Mouse (Mus musculus) neutrophil, adult 5-6 weeks (primary cell): ENCODE measurements at regions not wholly inside any gene's neighbourhood (a gene's known extent, or its start where the extent isn't known, plus 50 kb on each side); places are given as distances from the start of the nearest gene placed in this dataset.

ENCODE experiments used
- ATAC-seq: fragments of 151-379, 151-347 bp; 2 replicates; pipeline ENCODE4 v1.8.0; 2017; ENCODE audit warnings: mild to moderate bottlenecking, moderate TSS enrichment; ENCODE audit not compliant: insufficient number of reproducible peaks, poor library complexity, low FRiP score, severe bottlenecking; ENCODE audit errors: extremely low read depth

DNA sequence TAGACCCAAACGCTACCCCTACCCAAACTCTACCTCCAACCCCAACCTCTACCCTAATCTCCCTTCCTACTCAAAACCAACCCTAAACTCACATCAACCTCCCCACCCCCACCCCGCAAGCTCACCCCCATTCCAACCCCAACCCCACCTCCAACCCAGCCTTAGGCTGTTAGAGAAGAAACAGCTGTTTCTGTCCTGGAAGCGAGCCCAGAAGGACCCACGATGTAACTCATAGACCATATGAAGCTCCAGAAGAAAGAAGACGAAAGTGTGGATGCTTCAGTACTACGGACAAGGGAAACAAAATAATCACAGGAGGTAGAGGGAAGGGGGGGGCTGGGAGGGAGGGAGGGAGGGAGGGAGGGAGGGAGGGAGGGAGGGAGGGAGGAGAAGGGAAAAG lies 58.4 kb downstream of the Sox11 start:
- ATAC-seq, result no peak

DNA sequence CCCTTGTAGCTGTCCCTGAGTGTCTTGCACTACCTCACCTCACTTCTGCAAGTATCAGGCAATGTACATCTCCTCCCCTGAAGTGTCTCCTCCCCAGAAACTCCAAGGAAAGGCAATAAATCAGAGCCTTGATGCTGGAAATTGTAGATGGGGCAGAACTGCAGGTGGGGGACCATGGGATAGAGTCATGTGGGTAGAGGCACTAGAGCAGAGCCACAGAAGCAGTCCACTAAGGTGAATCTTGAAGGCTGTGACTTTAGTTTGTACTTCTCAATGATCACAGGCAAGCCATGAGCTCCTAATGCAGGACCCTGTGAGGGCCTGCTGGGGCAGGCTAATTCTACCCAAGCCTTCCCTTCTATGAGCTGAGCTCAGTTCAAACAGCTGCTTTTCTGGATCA lies 80.4 kb downstream of the Sox11 start:
- ATAC-seq, result no peak

DNA sequence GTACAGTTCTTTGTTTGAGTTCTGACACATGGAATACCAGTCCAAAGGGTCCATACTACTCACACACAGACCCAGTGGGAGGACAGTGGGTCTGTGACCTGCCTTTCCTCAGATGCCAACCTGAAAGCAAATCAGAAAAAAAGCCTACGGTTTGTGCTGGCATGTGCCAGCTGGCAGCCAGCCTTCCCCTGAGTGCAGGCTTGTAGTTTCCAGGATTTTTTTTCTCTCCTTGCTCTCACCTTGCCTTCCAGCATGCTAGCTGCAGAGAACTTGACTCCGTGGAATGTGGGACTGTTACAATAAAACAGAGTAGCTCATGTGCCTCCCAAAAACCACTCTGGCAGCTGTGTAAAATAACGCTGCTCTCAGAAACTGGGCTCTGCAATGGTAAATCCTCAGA lies 88.2 kb downstream of the Sox11 start:
- no peak for ATAC-seq

DNA sequence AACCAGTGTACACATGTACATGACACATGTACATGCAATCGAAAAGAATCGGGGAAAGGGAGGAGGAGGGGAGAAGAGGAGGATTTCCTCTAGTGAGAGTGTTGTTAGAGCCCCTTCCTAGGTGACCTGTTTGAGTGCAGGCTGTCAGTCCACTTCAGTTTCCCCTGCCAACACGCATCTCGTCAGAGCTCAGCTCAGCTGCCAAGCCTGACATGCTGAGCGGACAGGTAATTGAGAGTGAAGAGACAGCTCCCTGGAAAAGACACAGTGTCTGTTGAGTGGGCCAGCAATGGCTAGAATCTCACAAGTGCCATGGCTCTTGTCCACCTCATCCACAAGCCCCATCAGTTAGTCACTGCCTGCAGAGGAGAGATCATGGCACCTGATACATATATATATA lies 90.9 kb downstream of the Sox11 start:
- ATAC-seq, result no peak

DNA sequence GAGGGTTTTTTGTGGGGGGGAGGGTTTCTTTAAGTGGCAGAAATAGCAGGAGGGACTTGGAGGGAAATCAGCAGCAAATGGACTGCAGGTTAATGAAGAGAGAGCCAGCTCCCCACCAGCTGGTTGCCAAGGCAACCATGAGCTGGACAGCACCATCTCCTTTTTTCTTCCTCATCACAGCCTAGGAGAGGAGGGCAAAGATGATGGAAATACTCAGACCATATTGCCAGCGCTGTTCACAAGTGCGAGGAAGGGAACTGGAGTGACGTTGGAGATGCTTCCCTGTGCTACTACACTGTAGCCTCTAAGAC lies 93.9 kb downstream of the Sox11 start:
- no peak for ATAC-seq

DNA sequence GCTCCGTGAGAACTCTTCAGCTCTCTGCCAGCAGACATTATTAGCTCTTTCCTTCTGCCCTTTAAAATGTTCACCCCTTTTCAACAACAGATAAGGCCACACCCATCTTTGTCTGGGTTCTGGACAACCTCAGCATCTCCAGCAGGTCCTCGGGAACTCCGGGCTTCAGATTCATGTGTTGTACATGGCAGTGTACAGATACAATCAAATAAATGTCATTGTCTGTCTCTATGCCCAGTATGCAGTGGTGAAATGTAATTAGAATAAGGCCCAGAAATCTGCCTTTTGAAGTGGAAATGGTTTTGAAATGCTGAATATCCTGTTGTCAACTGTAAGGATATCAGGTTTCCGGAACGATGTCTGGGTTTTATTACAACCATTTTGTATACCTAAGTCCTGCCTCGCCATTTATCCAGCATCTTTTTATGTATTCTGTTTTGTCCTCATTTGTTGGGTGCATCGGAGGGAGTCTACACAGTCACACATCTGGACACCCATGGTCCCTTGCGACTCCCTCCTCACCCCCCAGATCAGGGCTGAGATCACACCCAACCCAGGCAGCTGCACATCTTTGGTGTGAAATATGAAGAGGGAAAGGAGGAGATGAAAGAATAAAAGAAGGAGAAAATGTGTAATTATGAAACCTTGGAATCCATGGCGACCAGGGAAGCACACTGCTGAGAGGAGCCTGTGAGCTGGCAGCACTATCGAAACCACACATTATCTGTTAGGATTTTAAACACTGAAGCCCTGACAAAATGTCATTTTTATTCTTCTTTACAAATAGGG lies 94.4 kb downstream of the Sox11 start:
- no peak for ATAC-seq

DNA sequence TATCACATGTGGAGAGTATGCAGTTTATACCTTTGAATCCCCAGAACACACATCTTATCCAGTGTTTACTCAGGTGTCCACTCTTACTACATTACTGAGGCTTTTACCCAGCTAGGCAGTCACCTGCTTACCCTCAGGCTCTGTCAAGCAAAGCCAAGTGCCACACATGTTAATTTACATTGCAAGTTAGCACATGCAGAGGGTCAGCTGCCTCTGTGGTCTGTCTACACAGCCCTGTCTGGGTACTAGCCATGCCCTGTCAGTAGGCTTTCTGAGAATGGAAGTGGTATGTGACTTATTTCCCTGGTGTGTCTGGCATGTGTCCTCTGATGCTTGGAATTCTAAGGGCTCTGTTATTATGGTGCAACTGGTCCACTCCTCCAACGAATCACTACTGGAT lies 106.6 kb downstream of the Sox11 start:
- no peak for ATAC-seq

DNA sequence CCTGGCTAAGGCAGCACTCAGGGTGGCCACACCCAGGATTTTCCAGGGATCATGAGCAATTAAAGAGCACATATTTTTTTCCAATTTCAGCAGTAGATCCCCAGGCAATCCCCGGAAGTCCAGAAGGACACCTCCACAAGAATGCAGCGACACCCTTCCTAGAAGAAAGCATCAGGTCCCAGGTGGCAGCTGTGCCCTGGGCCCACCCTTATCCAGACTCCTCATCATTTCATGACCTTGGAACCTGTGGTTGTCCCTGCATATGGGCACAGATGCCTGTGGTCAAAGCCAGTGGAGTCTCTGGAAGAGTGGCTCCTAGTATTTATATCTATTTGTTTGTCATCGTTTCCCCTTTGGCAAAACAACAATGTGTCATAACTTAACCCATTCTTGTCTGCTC lies 120.8 kb downstream of the Sox11 start:
- no peak for ATAC-seq

DNA sequence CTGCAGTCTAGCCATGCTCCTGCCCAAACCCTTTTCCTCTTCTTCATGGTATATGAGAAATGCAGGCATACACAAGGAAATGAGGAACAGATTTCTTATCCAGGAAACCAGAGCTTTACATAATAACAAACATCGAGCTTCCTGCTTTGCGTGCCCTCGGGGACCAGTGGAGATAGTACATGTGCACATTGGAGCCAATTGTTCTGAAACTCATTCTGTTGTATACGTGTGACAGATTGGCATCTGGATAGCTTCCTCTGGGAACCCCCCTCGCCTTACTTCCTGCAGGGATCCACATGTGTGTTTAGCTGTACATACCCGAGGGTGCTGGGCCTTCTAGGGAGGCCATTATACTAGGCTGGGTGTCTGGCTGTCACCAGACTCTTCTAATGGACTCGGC lies 141.2 kb downstream of the Sox11 start:
- ATAC-seq, result no peak

DNA sequence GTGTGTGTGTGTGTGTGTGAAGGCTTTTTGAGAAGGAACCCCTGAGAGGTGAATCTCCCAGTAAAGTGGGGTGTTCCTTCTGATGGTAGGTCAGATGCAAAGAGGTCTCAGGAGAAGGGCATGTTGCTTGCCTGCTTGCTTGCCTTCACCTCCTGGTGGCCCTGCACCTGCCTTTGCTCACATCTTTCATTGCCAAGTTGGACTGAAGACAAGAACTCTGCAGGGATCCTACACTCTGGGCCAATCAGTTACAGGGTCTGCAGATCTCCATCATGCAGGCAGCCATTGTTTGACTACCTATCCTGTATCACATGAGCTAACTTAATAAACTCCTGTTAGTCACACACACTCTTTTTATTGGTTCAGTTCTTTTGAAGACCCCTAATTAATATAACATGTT lies 148.4 kb downstream of the Sox11 start:
- no peak for ATAC-seq

DNA sequence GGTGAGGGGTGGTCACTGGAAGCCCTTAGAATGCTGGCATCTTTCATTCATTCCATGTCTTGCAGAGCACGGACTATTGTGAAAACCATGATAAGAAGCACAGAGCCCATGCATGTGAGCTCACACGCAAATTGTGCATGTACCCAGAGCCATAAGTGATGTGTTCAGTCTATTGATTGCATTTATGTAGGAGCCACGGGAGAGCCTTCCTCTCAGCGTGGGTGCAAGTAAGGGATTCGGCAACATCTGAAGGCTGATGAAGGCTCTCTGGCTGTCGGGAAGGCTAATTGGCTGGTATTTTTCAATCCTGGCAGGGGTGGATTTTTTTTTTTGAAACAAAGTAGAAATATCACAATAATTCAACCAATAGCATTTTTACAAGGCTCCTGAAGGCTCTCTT lies 150.5 kb downstream of the Sox11 start:
- no peak for ATAC-seq

DNA sequence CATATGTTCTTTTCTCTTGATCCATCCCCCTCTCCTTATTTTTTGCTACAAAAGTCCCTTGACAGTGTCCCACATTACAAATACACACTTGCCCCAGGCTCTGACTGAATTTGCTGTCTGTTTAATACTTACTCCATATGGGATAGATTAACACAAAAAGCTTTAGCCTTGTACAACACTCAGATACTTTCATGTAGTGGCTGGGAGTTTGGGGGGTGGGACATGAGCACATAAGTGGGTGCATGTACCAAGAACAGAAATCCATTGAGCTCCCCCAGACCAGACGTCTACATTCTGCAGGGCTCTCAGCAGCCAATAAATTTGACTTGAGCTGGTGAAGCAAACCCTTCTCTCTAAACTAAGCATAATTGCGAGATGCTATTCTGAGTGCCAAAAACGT lies 154.9 kb downstream of the Sox11 start:
- no peak for ATAC-seq

DNA sequence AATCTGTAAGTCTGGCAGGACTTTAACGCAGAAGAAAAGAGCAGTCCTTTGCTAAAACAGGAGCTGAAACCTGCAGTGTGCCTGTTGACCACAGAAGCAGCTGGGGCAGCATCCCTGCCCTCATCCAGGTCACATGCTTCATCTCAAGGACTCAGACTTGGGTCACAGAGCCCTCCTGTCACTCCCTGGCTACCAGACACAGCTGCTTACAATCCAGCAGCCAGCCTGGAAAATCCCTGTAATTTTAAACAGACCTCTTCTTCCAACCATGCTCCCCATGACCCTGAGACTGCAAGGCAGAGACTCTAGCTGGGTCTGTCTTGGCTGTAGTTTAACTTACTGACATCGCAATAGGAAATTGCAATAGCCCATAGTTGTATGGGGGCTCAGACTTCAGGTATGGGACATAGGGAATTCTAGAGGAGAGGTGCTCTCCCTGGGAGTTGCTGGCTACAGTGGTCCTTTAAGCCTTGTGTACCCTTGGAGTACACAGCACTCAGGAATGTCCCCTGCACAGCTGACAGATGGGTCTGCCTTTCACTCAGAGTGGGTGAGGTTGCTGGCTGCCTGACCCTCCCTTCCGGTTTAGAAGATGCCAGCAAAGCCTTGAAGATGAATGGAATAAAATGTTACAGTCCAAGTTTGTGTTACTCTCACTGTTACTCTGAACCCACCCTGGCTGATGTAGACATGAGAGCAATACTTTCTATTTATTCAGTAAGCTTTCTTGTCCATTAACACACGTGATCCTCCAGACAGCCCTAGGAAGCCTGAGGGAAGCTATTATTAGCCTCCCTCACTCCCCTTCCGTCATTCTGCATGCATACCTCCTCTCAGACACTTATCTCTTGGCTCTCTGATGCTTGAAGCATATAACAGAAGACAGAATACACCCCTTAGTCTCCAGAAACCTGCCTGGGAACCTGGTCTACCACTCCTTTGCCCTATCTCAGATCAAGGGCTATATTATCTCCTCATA lies 159.7 kb downstream of the Sox11 start:
- ATAC-seq, result no peak

DNA sequence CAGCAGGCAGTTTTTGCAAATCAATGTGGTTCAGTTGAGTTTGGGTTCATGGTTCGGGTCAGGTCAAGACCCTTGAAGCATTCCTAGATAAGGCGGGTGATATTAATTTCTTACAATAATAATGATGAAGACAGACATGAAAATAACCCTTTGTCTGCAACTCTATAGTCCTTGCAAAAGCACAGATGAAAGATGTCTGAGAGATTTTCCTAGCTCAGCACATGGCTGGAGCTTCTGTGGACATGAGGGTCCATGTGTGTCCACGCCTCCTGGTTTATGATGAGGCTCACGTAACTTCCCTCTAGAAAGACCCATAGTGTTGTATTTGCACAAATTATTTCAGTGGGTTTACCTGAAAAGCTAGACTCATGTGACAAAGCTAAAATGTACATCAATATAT lies 168.8 kb downstream of the Sox11 start:
- no peak for ATAC-seq

DNA sequence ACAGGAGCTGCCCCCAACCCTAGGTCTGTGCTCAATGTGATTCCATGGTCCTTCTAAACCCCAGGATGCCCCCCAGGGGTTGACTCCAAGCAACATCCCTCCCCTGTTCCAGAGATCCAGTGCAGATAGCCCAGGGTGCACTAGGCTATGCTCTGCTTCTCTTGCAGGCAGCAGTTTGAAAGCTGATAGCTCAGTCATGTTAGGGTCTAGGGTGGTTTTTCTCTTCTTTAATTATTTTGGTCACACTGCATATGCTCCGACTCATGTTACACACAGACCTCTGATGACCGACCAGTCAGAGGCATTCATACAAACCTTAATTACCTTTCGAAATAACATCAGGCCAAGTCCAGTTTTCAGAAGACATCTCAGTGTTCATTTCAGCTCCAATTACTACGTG lies 169.2 kb downstream of the Sox11 start:
- no peak for ATAC-seq

DNA sequence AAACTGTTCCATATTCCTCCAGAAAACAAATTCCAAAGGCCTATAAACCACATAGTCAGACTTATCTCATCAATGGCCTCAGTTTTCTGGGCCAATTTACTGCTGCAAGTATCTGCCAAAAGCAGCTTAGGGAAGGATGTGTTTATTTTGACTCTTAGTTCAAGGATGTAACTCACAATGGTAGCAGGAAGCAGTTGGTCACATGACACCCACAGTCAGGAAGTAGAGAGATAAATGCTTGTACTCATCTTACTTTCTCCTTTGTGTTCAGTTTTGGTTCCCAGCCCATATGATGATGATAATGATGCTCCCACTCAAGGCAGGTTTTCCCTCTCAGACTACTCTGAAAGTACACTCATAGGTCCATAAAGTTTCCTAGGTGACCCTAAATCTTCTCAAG lies 170.8 kb downstream of the Sox11 start:
- no peak for ATAC-seq

DNA sequence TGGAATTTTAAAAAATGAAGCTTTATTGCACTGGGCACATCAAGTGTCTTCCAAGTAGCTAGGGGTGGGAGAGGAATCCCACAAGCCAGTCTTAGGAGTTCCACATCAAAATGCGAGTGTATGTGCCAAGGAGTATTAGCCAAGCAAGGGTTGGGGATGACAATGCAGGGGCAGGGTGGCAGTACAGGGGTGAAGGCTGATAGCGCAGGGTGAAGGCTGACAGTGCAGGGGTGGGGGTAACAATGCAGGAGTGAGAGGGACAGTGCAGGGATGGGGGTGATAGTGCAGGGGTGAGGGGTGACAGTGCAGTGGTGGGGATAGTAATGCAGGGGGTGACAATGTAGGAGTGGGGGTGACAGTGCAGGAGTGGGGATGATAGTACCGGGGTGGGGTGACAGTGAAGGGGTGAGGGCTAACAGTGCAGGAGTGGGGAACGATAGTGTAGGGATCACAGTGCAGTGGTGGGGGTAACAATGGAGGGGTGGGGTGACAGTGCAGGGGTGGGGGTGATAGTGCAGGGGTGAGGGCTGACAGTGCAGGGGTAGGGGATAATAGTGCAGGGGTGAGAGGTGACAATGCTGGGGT lies 177.4 kb downstream of the Sox11 start:
- no peak for ATAC-seq

DNA sequence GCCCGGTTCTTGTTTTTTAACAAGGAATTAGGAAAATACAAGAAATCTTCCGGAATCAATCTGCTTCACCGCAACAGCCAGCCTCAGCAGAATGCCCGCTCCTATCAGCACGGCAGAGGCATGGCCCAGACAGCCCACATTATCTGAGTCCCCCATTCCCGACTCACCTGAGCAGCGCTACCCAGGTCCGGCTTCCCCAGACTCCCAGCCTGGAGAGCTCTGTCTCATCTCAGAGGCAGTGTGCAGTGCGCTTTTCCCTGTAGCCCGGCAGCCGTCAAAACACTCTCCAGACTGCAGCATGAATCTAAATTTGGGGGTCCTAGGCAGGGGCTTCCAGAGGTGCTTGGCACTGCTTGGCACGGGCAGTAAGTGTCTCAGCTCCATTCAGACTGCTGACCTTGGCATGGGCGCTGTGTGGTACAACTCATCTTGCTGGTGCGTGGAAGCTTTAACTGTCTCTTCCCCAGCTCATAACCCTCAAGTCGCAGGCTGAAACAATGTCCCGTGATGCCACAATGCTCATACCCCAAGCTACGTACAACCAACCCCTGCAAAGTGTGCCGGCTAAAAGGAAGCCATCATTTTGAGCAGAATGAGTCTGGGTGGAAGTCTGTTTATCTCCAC lies 182.2 kb downstream of the Sox11 start:
- ATAC-seq, result no peak

DNA sequence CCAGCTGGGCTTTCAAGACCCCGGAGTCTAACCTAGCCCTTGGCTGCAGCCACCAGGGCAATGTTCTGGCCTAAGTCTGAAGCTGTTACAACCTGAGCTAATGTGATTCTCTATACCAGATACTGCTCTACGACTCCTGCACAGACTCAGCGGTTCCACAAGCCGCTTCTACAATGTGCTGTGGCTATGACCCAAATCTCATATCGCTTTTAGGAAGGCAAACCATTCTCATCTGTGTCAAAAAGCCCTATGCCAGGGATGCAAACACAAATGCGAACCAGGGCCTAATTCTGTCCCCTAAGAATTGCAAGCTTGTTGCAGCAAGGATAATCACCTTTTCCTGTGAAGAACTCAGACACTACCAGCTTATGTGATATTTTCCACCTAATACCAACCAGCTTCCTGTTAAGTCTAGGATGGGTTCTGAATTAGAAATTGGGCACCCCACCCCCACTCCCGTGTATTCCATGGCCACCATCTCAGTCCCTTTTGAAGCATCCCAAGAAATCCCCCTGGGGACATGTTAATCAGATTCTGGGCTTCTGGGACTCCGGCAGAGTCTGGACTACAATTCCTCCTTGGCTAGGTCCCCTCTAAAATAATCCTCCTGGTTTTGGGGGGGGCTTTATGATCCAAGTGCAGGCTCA lies 182.8 kb downstream of the Sox11 start:
- no peak for ATAC-seq
